Mouse (Mus musculus) heart, adult 2 months (tissue): ENCODE results near the gene Sec22b. TPM values are rescaled to one million over a fixed set of nuclear protein-coding genes. Genes with fewer than 3 reads are reported as not detected.
A peak's percentile ranks its signal among the peaks of the same experiment; 100 is the strongest.

ENCODE experiments used
- DNase-seq, 2 experiments: peaks; one replicate each; pipeline ENCODE4 v3.0.0; 2021
- H3K27ac ChIP-seq: fragments of 200-600 bp; 2 replicates; pipeline ENCODE4 v1.8.1; 2022
- H3K27me3 ChIP-seq: fragments of 200-500 bp; 2 replicates; pipeline ENCODE4 v1.6.1; 2012; ENCODE audit warnings: mild to moderate bottlenecking, low read length, inconsistent platforms, mixed read lengths; ENCODE audit not compliant: control insufficient read depth, insufficient read depth
- H3K36me3 ChIP-seq: fragments of 200-500 bp; 2 replicates; pipeline ENCODE4 v1.6.1; 2012; ENCODE audit warnings: low read length, inconsistent platforms; ENCODE audit not compliant: control insufficient read depth, insufficient read depth
- H3K4me1 ChIP-seq: fragments of 200-500 bp; 2 replicates; pipeline ENCODE4 v1.6.1; 2011; ENCODE audit warnings: low read length; ENCODE audit not compliant: control insufficient read depth, insufficient read depth
- H3K4me3 ChIP-seq: fragments of 200-600 bp; 2 replicates; pipeline ENCODE4 v1.8.1; 2022
- H3K79me2 ChIP-seq: fragments of 200-500 bp; replicated peaks from 2 replicates; pipeline ENCODE4 v1.6.1; 2012; ENCODE audit warnings: mild to moderate bottlenecking, inconsistent platforms, low read length, moderate library complexity, mixed read lengths; ENCODE audit not compliant: control insufficient read depth, insufficient read depth
- H3K9ac ChIP-seq: fragments of 200-500 bp; 2 replicates; pipeline ENCODE4 v1.6.1; 2012; ENCODE audit warnings: low read depth, mild to moderate bottlenecking, control low read depth, inconsistent platforms, low read length, mixed read lengths
- CTCF ChIP-seq: fragments of 200-600 bp; IDR thresholded peaks from 2 replicates; pipeline ENCODE4 v1.8.1; 2022; ENCODE audit warnings: antibody characterized with exemption, mild to moderate bottlenecking, moderate library complexity
- EP300 ChIP-seq: fragments of 200-500 bp; IDR thresholded peaks from 2 replicates; pipeline ENCODE4 v1.6.1; 2011; ENCODE audit warnings: low read depth, low read length, control low read depth; ENCODE audit not compliant: insufficient read depth
- POLR2A ChIP-seq: fragments of 200-500 bp; IDR thresholded peaks from 2 replicates; pipeline ENCODE4 v1.6.1; 2011; ENCODE audit warnings: mild to moderate bottlenecking, low read depth, low read length, control low read depth; ENCODE audit not compliant: insufficient read depth
- WGBS: fragments of 180-500 bp; shearing (Covaris S2); methylation state at CpG from one replicate; pipeline ENCODE4 v1.1.7; 2018; 5-methylcytosine and 5-hydroxymethylcytosine counted together
- intact Hi-C: fragments of 180-260 bp; cut with DNase I; formaldehyde crosslinking; loops from one replicate; pipeline ENCODE4 v1.15.1; 2025
- polyA plus RNA-seq: library from polyadenylated mRNA; depleted of rRNA; stranded (reverse); fragments of >200 nt; gene quantifications from 2 replicates; pipeline ENCODE4 v1.2.3, GENCODE M21; 2012
- total RNA-seq, 2 experiments: library from RNA; stranded (reverse); gene quantifications; 2 replicates each; pipeline ENCODE4 v1.2.3; 2021

The Sec22b gene
- total and polyA plus RNA-seq, 3 experiments, result 17.6 to 51.8 (median 44.9) TPM

DNA sequence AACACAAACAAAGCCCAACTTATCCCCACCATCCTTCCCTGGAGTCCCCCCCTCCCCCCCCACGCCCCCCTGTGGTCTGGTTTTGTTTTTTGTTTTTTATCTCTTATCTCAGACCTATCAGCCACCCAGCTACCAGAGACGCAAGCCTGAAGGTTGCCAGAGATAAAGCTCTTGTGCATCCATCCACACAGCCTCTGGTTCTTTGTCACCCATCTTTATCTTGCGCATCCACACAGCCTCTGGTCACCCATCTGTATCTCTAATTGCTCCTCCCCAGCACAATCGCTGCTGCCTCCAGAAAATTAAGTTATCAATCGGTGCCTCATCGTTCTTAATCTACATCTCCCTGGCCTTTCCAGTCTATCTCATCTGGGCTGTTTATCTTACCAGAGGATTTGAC, 10.8 kb upstream of the Sec22b start:
- H3K27me3 ChIP-seq, result peaks cover 11% of the 10 kb centered on the region
- whole genome bisulfite sequencing, result 9% methylated on average over 6 of the region's 6 CpGs
- H3K9ac ChIP-seq, result no peak overlapping the region
- H3K27ac ChIP-seq, result no peak overlapping the region
- no peak for TF ChIP-seq EP300
- no peak for TF ChIP-seq CTCF
- no peak for TF ChIP-seq POLR2A
- no peaks in the 10 kb centered on the region for H3K36me3 ChIP-seq
- no peak overlapping the region for H3K4me3 ChIP-seq
- intact Hi-C loops, result no loop called here
- no peak for DNase-seq
- no peaks in the 10 kb centered on the region; the same call in 1 of the 2 replicates for H3K4me1 ChIP-seq
- H3K79me2 ChIP-seq, result no peaks in the 10 kb centered on the region

DNA sequence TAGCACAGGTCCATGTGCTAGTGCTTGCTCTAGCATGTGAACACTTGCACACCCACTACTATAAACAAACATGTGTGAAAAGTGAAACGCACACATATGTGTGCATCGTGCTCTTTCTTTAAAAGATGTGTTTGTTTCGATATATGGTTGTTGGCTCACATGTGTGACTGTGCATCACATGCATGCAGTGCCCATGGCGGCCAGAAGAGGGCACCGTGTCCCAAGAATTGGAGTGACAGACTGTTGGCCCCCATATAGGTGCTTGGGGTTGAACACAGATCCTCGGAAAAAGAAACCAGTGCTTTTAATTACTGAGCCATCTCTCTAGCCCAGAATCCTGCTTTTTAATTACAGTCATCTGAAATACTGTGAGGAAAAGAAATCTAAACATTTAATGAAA, 6.3 kb upstream of the Sec22b start:
- DNase-seq, result peak in 1 of 2 experiments; percentile 26
- WGBS, result 50% methylated on average over 6 of the region's 6 CpGs

DNA sequence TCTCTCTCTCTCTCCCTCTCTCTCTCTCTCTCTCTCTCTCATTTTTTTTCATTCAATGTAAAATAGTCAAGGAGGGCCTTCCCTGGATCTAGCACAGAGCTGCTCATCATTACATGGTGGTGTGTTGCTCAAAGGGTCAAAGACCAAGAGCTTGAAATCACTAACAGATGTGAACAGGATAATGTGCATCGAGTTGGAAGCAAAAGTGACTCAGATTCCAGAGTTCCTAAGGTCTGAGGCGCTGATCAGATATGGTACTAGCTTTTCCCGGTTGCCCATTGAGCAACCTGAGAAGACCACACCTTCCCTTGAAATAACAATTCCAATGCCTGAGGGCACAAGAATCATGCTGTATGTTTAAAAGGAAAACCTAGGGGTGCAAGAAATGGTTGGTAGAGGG, 2.6 kb upstream of the Sec22b start:
- H3K79me2 ChIP-seq, result peaks cover 5% of the 10 kb centered on the region
- H3K4me1 ChIP-seq, result peaks cover 6% of the 10 kb centered on the region
- no peak overlapping the region for H3K4me3 ChIP-seq
- H3K9ac ChIP-seq, result no peak overlapping the region
- intact Hi-C loops, result no loop called here
- WGBS, result 61% methylated on average over 3 of the region's 3 CpGs
- peaks cover 4% of the 10 kb centered on the region for H3K36me3 ChIP-seq
- TF ChIP-seq POLR2A (no peak), EP300 (no peak), CTCF (no peak)
- H3K27ac ChIP-seq, result no peak overlapping the region
- DNase-seq, result no peak
- no peaks in the 10 kb centered on the region for H3K27me3 ChIP-seq

More for the DNA sequence above, 6.3 kb upstream of the Sec22b start:
- Histone ChIP-seq H3K79me2 (no peaks in the 10 kb centered on the region), H3K27me3 (peaks cover 2% of the 10 kb centered on the region), H3K27ac (no peak overlapping the region), H3K4me3 (no peak overlapping the region), H3K4me1 (no peaks in the 10 kb centered on the region), H3K9ac (no peak overlapping the region), H3K36me3 (no peaks in the 10 kb centered on the region)
- intact Hi-C loops, result no loop called here
- TF ChIP-seq POLR2A (no peak), CTCF (peak; percentile 61)

DNA sequence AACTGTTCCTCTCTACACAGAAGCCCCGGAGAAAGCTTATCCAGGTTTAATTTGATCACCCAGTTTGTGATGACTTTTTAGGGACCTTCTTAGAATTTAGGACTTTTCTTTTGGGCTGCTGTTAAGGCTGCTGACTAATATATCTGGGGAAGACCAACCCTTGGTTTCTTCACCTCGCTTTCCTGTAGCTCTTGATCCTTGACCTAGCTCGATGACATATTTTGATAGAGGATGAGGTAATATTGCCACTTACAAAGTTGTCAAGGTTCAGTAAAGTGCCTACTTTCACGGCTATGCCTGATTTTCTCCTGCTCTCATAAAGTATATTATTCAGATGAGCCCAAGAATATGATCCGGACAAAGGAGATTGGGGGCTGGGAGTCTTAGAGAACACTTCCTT, 596 bp downstream of the Sec22b start:
- no peak for TF ChIP-seq CTCF
- TF ChIP-seq POLR2A, result no peak
- no peak for TF ChIP-seq EP300
- intact Hi-C loops, result no loop called here
- WGBS, result 5% methylated on average over 5 of the region's 5 CpGs

DNA sequence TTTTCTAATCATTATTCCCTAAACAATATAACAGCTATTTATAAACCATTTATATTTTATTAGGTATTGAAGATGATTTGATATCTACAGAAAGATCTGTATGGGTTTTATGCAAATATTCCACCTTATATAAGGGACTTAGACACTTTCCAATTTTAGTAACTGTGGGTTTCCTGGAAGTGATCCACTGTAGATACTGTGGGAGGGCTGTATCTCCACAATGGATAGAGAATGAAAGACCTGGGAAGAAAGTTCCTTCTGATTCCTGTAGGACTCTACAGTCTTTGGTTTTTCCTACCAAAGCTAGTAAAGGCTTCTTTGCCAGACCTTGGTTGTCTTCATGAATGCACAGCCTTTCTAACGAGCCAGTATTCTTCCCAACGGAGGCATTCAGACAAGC, 8.7 kb downstream of the Sec22b start:
- Histone ChIP-seq H3K79me2 (no peaks in the 10 kb centered on the region; the same call in 1 of the 2 replicates), H3K27me3 (no peaks in the 10 kb centered on the region), H3K9ac (no peak overlapping the region), H3K4me1 (no peaks in the 10 kb centered on the region), H3K27ac (no peak overlapping the region), H3K36me3 (no peaks in the 10 kb centered on the region), H3K4me3 (no peak overlapping the region)
- WGBS, result 55% methylated on average over 2 of the region's 2 CpGs
- no peak for DNase-seq
- TF ChIP-seq CTCF (no peak), POLR2A (no peak), EP300 (no peak)
- intact Hi-C loops, result no loop called here

More for the DNA sequence above, 596 bp downstream of the Sec22b start:
- Histone ChIP-seq H3K79me2 (peaks cover 5% of the 10 kb centered on the region), H3K27me3 (no peaks in the 10 kb centered on the region), H3K36me3 (peaks cover 4% of the 10 kb centered on the region), H3K9ac (peak overlapping the region; percentile 100), H3K27ac (peak overlapping the region; percentile 92), H3K4me3 (peak overlapping the region; percentile 93), H3K4me1 (peaks cover 6% of the 10 kb centered on the region)
- DNase-seq, result no peak

DNA sequence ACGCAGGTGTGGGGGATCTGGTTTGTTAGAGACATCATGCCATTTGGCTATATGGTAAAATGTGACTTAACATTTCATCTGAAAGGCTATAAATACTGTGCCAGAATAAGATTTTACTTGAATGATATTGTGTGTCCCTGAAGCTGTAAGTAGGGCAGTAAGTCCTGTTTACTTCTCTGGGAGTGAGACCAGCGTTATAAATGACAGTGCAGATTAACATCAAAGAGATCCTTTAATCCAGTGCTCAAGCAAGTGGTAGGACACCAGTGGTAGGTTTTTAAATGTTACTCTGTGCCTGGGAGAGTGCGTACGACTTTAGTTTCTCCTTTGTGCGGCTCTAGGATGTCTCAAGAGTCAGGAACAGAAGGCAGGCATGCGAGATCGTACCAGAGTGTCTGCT, 10.1 kb downstream of the Sec22b start:
- intact Hi-C loops, result no loop called here
- H3K4me3 ChIP-seq, result no peak overlapping the region
- no peak for DNase-seq
- no peaks in the 10 kb centered on the region; the same call in 1 of the 2 replicates for H3K36me3 ChIP-seq
- H3K79me2 ChIP-seq, result no peaks in the 10 kb centered on the region; the same call in 1 of the 2 replicates
- H3K4me1 ChIP-seq, result no peaks in the 10 kb centered on the region
- no peaks in the 10 kb centered on the region for H3K27me3 ChIP-seq
- WGBS, result 90% methylated on average over 7 of the region's 7 CpGs
- no peak overlapping the region for H3K27ac ChIP-seq
- TF ChIP-seq POLR2A, result no peak
- no peak for TF ChIP-seq EP300
- no peak for TF ChIP-seq CTCF
- no peak overlapping the region for H3K9ac ChIP-seq

DNA sequence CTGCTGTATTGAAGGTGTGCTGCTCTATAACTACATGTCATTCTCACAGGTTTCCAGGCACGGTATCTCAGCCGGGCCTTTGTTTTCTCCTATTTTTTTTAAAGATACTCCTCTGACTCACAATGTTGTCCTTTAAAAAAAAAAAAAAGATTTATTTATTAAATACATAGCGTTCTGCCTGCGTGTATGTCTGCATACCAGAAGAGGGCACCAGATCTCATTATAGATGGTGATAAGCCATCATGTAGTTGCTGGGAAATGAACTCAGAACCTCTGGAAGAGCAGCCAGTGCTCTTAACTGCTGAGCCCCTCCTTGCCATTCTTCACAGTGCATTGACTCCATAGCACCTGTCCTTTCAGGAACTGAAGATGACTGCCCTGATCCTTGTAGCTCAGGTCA, 14.1 kb downstream of the Sec22b start:
- Histone ChIP-seq H3K9ac (no peak overlapping the region), H3K4me3 (no peak overlapping the region), H3K79me2 (no peaks in the 10 kb centered on the region; the same call in 1 of the 2 replicates), H3K4me1 (no peaks in the 10 kb centered on the region), H3K27ac (no peak overlapping the region), H3K27me3 (no peaks in the 10 kb centered on the region), H3K36me3 (no peaks in the 10 kb centered on the region; the same call in 1 of the 2 replicates)
- DNase-seq, result no peak
- intact Hi-C loops, result no loop called here
- TF ChIP-seq CTCF (peak; percentile 57), POLR2A (no peak), EP300 (no peak)
- WGBS, result 66% methylated on average over 4 of the region's 4 CpGs
